Mouse (Mus musculus) spleen, adult 2 months (tissue): Measurements from ENCODE around the gene Stx3. TPM values are rescaled to one million over a fixed set of nuclear protein-coding genes. Genes with fewer than 3 reads are reported as not detected.

ENCODE experiments used
- DNase-seq, 2 experiments: peaks; one replicate each; pipeline versions ENCODE4 v3.0.0 to v3.0.0-alpha.2; 2012 to 2021; ENCODE audit warnings: low spot score in 2 of 2, low read depth in 1 of 2
- H3K27ac ChIP-seq: fragments of 200-500 bp; 2 replicates; pipeline ENCODE4 v1.5.1; 2012; ENCODE audit warnings: low read length, inconsistent platforms; ENCODE audit not compliant: insufficient read depth
- H3K27me3 ChIP-seq: fragments of 200-500 bp; 2 replicates; pipeline ENCODE4 v1.6.1; 2012; ENCODE audit warnings: mild to moderate bottlenecking, moderate library complexity, low read length, inconsistent platforms; ENCODE audit not compliant: control insufficient read depth, insufficient read depth
- H3K36me3 ChIP-seq: fragments of 200-500 bp; 2 replicates; pipeline ENCODE4 v1.6.1; 2012; ENCODE audit warnings: mild to moderate bottlenecking, low read length, inconsistent platforms; ENCODE audit not compliant: control insufficient read depth, insufficient read depth
- H3K4me1 ChIP-seq: fragments of 200-500 bp; 2 replicates; pipeline ENCODE4 v1.6.1; 2011; ENCODE audit warnings: inconsistent platforms; ENCODE audit not compliant: control insufficient read depth, insufficient read depth, insufficient read length
- H3K4me3 ChIP-seq: fragments of 200-500 bp; 2 replicates; pipeline ENCODE4 v1.5.1; 2011; ENCODE audit warnings: mild to moderate bottlenecking, inconsistent platforms; ENCODE audit not compliant: insufficient read depth, insufficient read length; ENCODE audit errors: extremely low read depth
- CTCF ChIP-seq: fragments of 200-500 bp; IDR thresholded peaks from 2 replicates; pipeline ENCODE4 v1.5.1; 2011; ENCODE audit warnings: mild to moderate bottlenecking, inconsistent platforms; ENCODE audit not compliant: insufficient read depth, insufficient read length, insufficient replicate concordance; ENCODE audit errors: extremely low read depth
- POLR2A ChIP-seq: fragments of 200-500 bp; IDR thresholded peaks from 2 replicates; pipeline ENCODE4 v1.6.1; 2011; ENCODE audit warnings: low read depth, low read length, inconsistent platforms
- WGBS: fragments of 180-500 bp; shearing (Covaris S2); methylation state at CpG from one replicate; pipeline ENCODE4 v1.1.7; 2018; 5-methylcytosine and 5-hydroxymethylcytosine counted together
- polyA plus RNA-seq: library from polyadenylated mRNA; depleted of rRNA; stranded (reverse); fragments of >200 nt; gene quantifications from 2 replicates; pipeline ENCODE4 v1.2.3, GENCODE M21; 2012

Stx3 gene
- polyA plus RNA-seq, 1 experiment = 2.0 TPM

GRCm38 (mm10) chr19:11816706-11817105 lies 2.5 kb downstream of the Stx3 start:
- H3K4me1 ChIP-seq = peaks cover 5% of the 10 kb centered on the region
- H3K4me3 ChIP-seq = no peak overlapping the region
- 73% methylated on average over 6 of the region's 6 CpGs for WGBS
- H3K27me3 ChIP-seq = peaks cover 13% of the 10 kb centered on the region
- H3K27ac ChIP-seq = no peak overlapping the region
- DNase-seq = no peak
- TF ChIP-seq POLR2A (no peak), CTCF (no peak)
- H3K36me3 ChIP-seq = no peaks in the 10 kb centered on the region

DNA sequence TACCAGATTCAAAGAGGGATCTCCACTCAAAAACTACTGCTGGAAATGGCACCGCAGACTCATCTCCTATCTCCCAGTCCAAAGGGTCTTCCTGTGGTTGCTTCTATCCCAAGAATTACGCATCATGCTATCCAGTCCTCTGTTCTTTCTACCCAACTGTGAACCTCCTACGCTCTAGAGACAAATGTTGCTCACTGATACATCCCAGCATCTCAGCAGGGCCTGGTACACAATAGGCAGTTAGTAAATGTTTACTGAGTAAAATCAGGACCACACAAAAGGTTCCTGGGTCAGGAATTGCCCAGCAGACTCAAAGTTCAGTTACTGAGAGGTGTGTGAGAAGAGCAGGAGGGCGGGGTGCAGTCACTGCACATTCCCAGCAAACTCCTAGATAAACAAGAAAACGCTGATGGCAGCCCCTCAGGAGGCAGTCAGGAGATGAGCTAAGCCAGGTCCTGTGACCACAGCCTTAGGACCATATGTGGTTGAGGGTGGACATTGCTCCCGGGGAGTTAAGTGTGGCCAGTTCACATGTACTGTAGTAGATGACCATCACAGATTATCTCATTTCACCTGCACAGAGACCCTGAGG lies 4.4 kb downstream of the Stx3 start:
- no peak overlapping the region for H3K4me3 ChIP-seq
- 86% methylated on average over 6 of the region's 6 CpGs for WGBS
- no peaks in the 10 kb centered on the region for H3K36me3 ChIP-seq
- no peak for TF ChIP-seq POLR2A
- DNase-seq = no peak
- no peak overlapping the region for H3K27ac ChIP-seq
- H3K4me1 ChIP-seq = peaks cover 5% of the 10 kb centered on the region
- peaks cover 13% of the 10 kb centered on the region for H3K27me3 ChIP-seq

GRCm38 (mm10) chr19:11813649-11814048 lies 5.6 kb downstream of the Stx3 start:
- 63% methylated on average over 8 of the region's 8 CpGs for WGBS
- TF ChIP-seq POLR2A (no peak), CTCF (no peak)
- H3K36me3 ChIP-seq = no peaks in the 10 kb centered on the region
- H3K27me3 ChIP-seq = peaks cover 6% of the 10 kb centered on the region
- H3K4me3 ChIP-seq = no peak overlapping the region
- 0 out of 2 replicates have a peak overlapping the region, but pooled peaks have one; percentile 32 for H3K27ac ChIP-seq
- DNase-seq = no peak
- peaks cover 5% of the 10 kb centered on the region for H3K4me1 ChIP-seq

DNA sequence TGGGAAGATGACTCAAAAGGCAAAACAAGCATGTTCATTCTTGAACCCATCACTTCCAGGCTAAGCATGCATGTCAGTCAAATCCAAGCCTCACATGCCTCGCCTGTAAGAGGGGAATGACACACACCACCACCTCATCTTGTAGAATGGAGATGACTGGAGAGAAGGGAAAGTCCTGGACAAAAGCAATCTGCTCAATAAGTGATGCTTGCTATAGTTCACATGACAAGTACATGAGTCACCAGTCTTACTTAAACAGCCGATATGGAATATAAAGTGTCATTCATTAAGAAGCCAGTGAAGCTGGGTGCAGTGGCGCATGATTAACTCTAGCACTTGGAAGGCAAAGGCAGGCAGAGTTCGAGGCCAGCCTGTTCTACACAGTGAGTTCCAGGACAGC lies 6.1 kb downstream of the Stx3 start:
- WGBS = 80% methylated on average over 4 of the region's 4 CpGs
- H3K4me3 ChIP-seq = no peak overlapping the region
- no peaks in the 10 kb centered on the region for H3K36me3 ChIP-seq
- TF ChIP-seq CTCF = no peak
- TF ChIP-seq POLR2A = no peak
- peaks cover under 1% of the 10 kb centered on the region; the same call in 1 of the 2 replicates for H3K4me1 ChIP-seq
- H3K27me3 ChIP-seq = peaks cover under 1% of the 10 kb centered on the region; the same call in 1 of the 2 replicates
- H3K27ac ChIP-seq = no peak overlapping the region
- no peak for DNase-seq

GRCm38 (mm10) chr19:11811688-11812365 lies 7.4 kb downstream of the Stx3 start:
- no peaks in the 10 kb centered on the region; the same call in 1 of the 2 replicates for H3K4me1 ChIP-seq
- no peaks in the 10 kb centered on the region for H3K36me3 ChIP-seq
- H3K4me3 ChIP-seq = no peak overlapping the region
- no peak for DNase-seq
- no peak overlapping the region for H3K27ac ChIP-seq
- H3K27me3 ChIP-seq = no peaks in the 10 kb centered on the region
- TF ChIP-seq CTCF (no peak), POLR2A (no peak)
- WGBS = 38% methylated on average over 5 of the region's 5 CpGs

GRCm38 (mm10) chr19:11810856-11811255 lies 8.3 kb downstream of the Stx3 start:
- no peak for DNase-seq
- Histone ChIP-seq H3K36me3 (no peaks in the 10 kb centered on the region), H3K4me1 (no peaks in the 10 kb centered on the region; the same call in 1 of the 2 replicates), H3K27ac (no peak overlapping the region), H3K27me3 (no peaks in the 10 kb centered on the region), H3K4me3 (no peak overlapping the region)
- 82% methylated on average over 1 of the region's 1 CpGs for whole genome bisulfite sequencing
- TF ChIP-seq POLR2A (no peak), CTCF (no peak)
